Mouse (Mus musculus) embryonic facial prominence, embryonic 14.5 days (tissue): ENCODE data around the gene Cpne7. TPM values are rescaled to one million over a fixed set of nuclear protein-coding genes. Genes with fewer than 3 reads are reported as not detected.

Experiments used
- ATAC-seq: fragments of 200-750 bp; cut with Nextera tagmentation; 2 replicates; pipeline ENCODE4 v1.8.0; 2017; ENCODE audit warnings: low read depth, moderate number of reproducible peaks, moderate TSS enrichment
- DNase-seq: peaks from one replicate; pipeline ENCODE4 v3.0.0-alpha.2; 2015; ENCODE audit warnings: low spot score
- H3K27ac ChIP-seq: fragments of 300-500 bp; sonication (generic); replicated peaks from 2 replicates; pipeline ENCODE4 v1.5.1; 2014; ENCODE audit warnings: low read depth, mild to moderate bottlenecking, low read length, moderate library complexity
- H3K27me3 ChIP-seq: fragments of 300-500 bp; sonication (generic); replicated peaks from 2 replicates; pipeline ENCODE4 v1.6.1; 2014; ENCODE audit warnings: low read length; ENCODE audit not compliant: control insufficient read depth, insufficient read depth
- H3K36me3 ChIP-seq: fragments of 300-500 bp; sonication (generic); 2 replicates; pipeline ENCODE4 v1.6.1; 2014; ENCODE audit warnings: low read length, mixed read lengths; ENCODE audit not compliant: control insufficient read depth, insufficient read depth
- H3K4me1 ChIP-seq: fragments of 300-500 bp; sonication (generic); 2 replicates; pipeline ENCODE4 v1.6.1; 2014; ENCODE audit warnings: antibody characterized with exemption, low read length; ENCODE audit not compliant: control insufficient read depth, insufficient read depth
- H3K4me2 ChIP-seq: fragments of 300-500 bp; sonication (generic); 2 replicates; pipeline ENCODE4 v1.6.1; 2014; ENCODE audit warnings: low read depth, mild to moderate bottlenecking, low read length, moderate library complexity, mixed read lengths
- H3K4me3 ChIP-seq: fragments of 300-500 bp; sonication (generic); 2 replicates; pipeline ENCODE4 v1.5.1; 2014; ENCODE audit warnings: low read depth, mild to moderate bottlenecking, low read length
- H3K9ac ChIP-seq: fragments of 300-500 bp; sonication (generic); 2 replicates; pipeline ENCODE4 v1.6.1; 2014; ENCODE audit warnings: low read depth, mild to moderate bottlenecking, low read length, moderate library complexity, mixed read lengths
- H3K9me3 ChIP-seq: fragments of 300-500 bp; sonication (generic); 2 replicates; pipeline ENCODE4 v1.6.1; 2016; ENCODE audit warnings: low read length; ENCODE audit not compliant: control insufficient read depth
- WGBS: fragments of 180-500 bp; shearing (Covaris S2); extraction: QIAGEN DNeasy Blood & Tissue Kit; methylation state at CpG from one replicate; pipeline ENCODE4 v1.1.7; 2014; 5-methylcytosine and 5-hydroxymethylcytosine counted together
- polyA plus RNA-seq: library from polyadenylated mRNA; unstranded; fragments of >200 nt; fragmentation: Nextera tagmentation; extraction: Ambion mirVana; gene quantifications from 2 replicates; pipeline ENCODE4 v1.2.1, GENCODE M21; 2014

The Cpne7 gene
- polyA plus RNA-seq, 1 experiment from 2014 or later: 1.4 TPM

DNA sequence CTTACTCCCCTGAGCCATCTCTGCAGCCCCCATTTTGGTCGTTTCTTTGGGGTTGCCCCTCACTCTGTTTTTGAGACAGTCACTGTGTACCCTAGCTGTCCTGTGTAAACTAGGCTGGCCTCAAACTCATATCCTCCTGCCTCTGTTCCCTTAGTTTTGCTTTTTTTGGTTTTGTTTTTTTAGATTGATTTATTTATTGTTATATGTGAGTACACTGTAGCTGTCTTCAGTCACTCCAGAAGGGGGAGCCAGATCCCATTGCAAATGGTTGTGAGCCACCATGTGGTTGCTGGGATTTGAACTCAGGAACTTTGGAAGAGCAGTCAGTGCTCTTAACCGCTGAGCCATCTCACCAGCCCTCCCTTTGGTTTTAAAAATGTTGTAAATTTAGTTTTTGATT is 10.6 kb upstream of the Cpne7 start:
- Histone ChIP-seq H3K9ac (no peak overlapping the region), H3K27me3 (no peaks in the 10 kb centered on the region), H3K4me1 (peaks cover 8% of the 10 kb centered on the region; the same call in 1 of the 2 replicates), H3K4me2 (no peak overlapping the region), H3K27ac (no peak overlapping the region), H3K36me3 (peaks cover 30% of the 10 kb centered on the region), H3K9me3 (no peaks in the 10 kb centered on the region), H3K4me3 (no peak overlapping the region)
- ATAC-seq (no peak), DNase-seq (no peak)
- WGBS: 50% methylated on average over 2 of the region's 2 CpGs

DNA sequence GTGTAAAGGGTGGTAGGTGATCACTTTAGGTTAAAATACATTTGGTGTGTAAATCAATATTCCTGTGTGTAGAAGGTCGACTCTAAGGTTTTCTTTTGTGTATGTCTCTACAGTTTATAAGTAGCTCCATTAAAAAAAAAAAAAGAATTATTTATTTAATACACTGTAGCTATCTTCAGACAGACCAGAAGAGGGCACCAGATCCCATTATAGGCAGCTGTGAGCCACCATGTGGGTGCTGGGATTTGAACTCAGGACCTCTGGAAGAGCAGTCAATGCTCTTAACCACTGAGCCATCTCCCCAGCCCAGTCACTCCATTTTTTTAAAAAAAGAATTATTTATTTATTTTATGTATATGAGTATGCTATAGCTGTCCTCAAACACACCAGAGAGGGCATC is 9.2 kb upstream of the Cpne7 start:
- H3K9ac ChIP-seq: no peak overlapping the region
- WGBS: 74% methylated on average over 1 of the region's 1 CpGs

DNA sequence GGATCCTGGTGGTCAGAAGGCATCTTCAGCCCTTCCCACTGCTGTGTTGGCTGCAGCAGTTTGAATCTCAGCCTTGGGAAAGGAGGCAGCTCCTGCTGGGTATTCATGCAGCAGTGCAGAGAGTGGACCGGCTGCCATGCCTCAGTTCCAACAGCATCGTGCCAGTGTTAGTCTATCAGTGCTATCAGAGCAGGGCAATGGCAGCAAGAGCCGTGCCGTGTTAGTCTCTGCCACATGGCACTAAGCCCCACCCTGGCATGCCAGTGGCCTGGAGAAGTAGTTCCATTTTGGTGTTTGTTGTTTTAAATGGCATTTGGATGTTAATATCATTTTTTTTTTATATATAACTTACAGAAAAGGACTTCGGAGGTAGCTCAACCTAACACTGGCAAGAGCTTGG is 8.2 kb upstream of the Cpne7 start:
- no peak for ATAC-seq

More for the DNA sequence above, 9.2 kb upstream of the Cpne7 start:
- H3K27me3 ChIP-seq: no peaks in the 10 kb centered on the region
- H3K9me3 ChIP-seq: no peaks in the 10 kb centered on the region
- no peak overlapping the region for H3K27ac ChIP-seq
- H3K36me3 ChIP-seq: peaks cover 28% of the 10 kb centered on the region
- DNase-seq (no peak), ATAC-seq (no peak)
- no peak overlapping the region for H3K4me3 ChIP-seq
- H3K4me1 ChIP-seq: peaks cover 8% of the 10 kb centered on the region; the same call in 1 of the 2 replicates
- H3K4me2 ChIP-seq: no peak overlapping the region

DNA sequence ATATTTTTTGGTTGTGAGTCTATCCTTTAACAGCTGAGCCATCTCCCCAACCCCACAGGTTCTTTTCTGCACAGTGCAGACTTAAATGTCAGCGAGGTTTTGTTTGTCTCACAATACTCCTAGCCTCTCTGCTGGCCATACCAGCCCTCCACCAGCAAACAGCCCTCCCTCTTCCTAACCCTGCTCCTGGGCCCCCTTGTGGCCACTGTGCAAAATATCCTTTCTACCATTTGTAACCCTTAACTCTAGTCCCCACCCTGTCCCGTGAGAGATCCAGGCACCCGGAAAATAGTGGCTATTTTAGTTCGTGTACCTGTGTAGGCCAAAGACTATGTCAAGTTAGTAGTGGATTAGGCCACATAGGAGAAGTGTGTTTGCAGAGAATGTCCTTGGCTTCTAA is 6.5 kb upstream of the Cpne7 start:
- Histone ChIP-seq H3K4me2 (no peak overlapping the region), H3K9ac (no peak overlapping the region), H3K27me3 (peaks cover 2% of the 10 kb centered on the region), H3K9me3 (no peaks in the 10 kb centered on the region), H3K4me3 (no peak overlapping the region), H3K4me1 (no peaks in the 10 kb centered on the region), H3K36me3 (peaks cover 2% of the 10 kb centered on the region), H3K27ac (no peak overlapping the region)
- ATAC-seq: peak; percentile 69
- peak; percentile 51 for DNase-seq
- WGBS: 22% methylated on average over 4 of the region's 4 CpGs

More for the DNA sequence above, 8.2 kb upstream of the Cpne7 start:
- H3K4me2 ChIP-seq: no peak overlapping the region
- H3K9me3 ChIP-seq: no peaks in the 10 kb centered on the region
- no peak overlapping the region for H3K27ac ChIP-seq
- H3K4me3 ChIP-seq: no peak overlapping the region
- peaks cover 19% of the 10 kb centered on the region for H3K36me3 ChIP-seq
- 81% methylated on average over 5 of the region's 5 CpGs for WGBS
- no peaks in the 10 kb centered on the region for H3K27me3 ChIP-seq
- no peak for DNase-seq
- H3K4me1 ChIP-seq: peaks cover 1% of the 10 kb centered on the region; the same call in 1 of the 2 replicates
- no peak overlapping the region for H3K9ac ChIP-seq

DNA sequence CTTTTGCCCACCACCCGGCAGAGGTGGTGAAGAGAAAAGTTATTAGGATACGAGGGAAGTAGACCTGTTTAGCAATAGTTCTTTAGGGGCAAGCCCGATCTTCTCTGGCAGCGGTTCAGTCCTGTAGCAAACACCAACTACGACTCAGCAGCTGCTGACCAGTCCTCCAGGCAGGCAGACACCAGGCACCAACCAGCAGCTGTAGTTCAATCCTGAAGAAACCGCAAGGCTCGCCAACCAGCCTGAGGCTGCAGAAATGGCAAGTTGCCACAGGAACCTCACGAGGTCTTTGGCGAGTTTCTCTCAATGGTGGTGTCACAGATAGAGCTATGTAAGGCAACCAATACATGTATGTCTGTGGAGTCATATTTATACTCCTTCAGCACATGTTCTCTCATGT is 4.3 kb upstream of the Cpne7 start:
- peaks cover 11% of the 10 kb centered on the region; the same call in 1 of the 2 replicates for H3K4me1 ChIP-seq
- H3K27ac ChIP-seq: no peak overlapping the region
- ATAC-seq (no peak), DNase-seq (no peak)
- no peaks in the 10 kb centered on the region for H3K9me3 ChIP-seq
- H3K9ac ChIP-seq: no peak overlapping the region
- 76% methylated on average over 9 of the region's 9 CpGs for WGBS
- no peak overlapping the region for H3K4me2 ChIP-seq
- H3K36me3 ChIP-seq: no peaks in the 10 kb centered on the region
- H3K4me3 ChIP-seq: no peak overlapping the region
- peaks cover 24% of the 10 kb centered on the region for H3K27me3 ChIP-seq

DNA sequence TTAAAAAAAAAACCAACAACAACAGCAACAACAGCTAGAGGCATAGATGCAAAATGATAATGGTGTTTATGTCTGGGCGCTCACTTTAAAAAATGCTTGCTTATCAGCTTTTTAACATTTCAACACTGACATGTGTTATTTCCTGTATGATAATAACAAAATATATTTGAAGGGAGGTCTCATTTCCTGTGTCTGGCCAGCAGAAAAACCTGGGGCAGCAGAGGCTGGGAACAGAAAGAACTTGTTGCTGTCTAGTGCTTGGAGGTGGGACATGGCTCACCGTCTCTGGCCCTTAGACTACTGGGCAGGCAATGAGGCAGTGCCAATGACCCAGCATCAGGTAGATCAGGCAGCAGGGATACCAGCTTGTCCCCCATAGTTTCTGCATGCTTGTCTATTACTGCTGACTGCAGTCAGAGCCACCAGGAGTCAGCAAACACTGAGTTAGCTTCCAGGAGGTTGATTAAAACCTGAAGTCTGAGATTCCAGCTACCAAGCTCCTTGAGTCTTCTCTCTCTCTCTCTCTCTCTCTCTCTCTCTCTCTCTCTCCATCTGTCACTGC is 3.2 kb upstream of the Cpne7 start:
- ATAC-seq: no peak
- peak; percentile 64 for DNase-seq
- no peak overlapping the region for H3K9ac ChIP-seq
- no peaks in the 10 kb centered on the region for H3K36me3 ChIP-seq
- peaks cover 35% of the 10 kb centered on the region for H3K27me3 ChIP-seq
- H3K4me3 ChIP-seq: no peak overlapping the region
- H3K27ac ChIP-seq: no peak overlapping the region
- 59% methylated on average over 2 of the region's 2 CpGs for WGBS
- peaks cover 11% of the 10 kb centered on the region; the same call in 1 of the 2 replicates for H3K4me1 ChIP-seq
- no peak overlapping the region for H3K4me2 ChIP-seq
- H3K9me3 ChIP-seq: no peaks in the 10 kb centered on the region

DNA sequence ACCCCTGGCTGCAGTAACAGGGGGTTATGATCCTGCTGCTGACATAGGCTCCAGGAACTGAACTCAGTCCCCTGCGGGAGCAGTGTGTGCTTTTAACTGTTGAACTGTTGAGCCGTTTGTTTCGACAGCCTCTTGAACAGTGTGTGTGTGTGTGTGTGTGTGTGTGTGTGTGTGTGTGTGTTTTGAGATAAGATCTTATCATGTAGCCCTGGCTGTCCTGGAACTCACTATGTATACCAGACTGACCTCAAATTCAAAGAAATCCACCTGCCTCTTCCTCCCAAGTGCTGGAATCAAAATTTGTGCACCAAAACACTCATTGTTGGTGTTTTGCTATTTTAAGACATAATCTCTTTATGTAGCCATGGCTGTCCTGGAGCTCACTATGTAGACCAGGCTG is 2.5 kb upstream of the Cpne7 start:
- no peak for ATAC-seq
- Histone ChIP-seq H3K27me3 (peaks cover 42% of the 10 kb centered on the region), H3K27ac (no peak overlapping the region), H3K9ac (no peak overlapping the region), H3K4me2 (no peak overlapping the region), H3K36me3 (no peaks in the 10 kb centered on the region), H3K9me3 (no peaks in the 10 kb centered on the region), H3K4me3 (no peak overlapping the region), H3K4me1 (peaks cover 11% of the 10 kb centered on the region; the same call in 1 of the 2 replicates)
- WGBS: 48% methylated on average over 3 of the region's 3 CpGs
- no peak for DNase-seq

DNA sequence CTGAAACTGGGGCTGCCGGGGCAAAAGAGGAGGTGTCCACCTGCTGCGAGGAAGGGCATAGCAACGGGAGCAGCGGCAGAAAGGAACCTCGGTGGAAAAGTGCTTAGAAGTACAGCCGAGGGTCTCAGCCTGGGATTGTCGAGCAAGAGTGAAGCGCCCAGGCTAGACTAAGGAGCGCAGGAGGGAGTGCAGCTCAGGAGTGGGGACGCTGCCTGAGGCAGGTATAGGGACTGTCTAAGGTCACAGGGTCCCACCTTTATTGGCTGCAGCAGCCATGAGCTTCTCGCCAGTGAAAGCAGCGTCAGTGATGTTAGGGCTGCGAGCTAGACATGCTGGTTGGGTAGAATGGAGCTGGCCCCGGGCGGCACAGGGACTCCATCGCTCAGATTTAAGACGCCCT is 570 bp downstream of the Cpne7 start:
- Histone ChIP-seq H3K4me3 (peak overlapping the region; percentile 48), H3K4me1 (peaks cover 11% of the 10 kb centered on the region; the same call in 1 of the 2 replicates), H3K9me3 (no peaks in the 10 kb centered on the region), H3K27me3 (peaks cover 44% of the 10 kb centered on the region), H3K36me3 (no peaks in the 10 kb centered on the region), H3K4me2 (peak overlapping the region; percentile 91), H3K27ac (no peak overlapping the region), H3K9ac (peak overlapping the region; percentile 58; the same call in 1 of the 2 replicates)
- ATAC-seq (no peak), DNase-seq (no peak)
- 4% methylated on average over 13 of the region's 17 CpGs for WGBS

DNA sequence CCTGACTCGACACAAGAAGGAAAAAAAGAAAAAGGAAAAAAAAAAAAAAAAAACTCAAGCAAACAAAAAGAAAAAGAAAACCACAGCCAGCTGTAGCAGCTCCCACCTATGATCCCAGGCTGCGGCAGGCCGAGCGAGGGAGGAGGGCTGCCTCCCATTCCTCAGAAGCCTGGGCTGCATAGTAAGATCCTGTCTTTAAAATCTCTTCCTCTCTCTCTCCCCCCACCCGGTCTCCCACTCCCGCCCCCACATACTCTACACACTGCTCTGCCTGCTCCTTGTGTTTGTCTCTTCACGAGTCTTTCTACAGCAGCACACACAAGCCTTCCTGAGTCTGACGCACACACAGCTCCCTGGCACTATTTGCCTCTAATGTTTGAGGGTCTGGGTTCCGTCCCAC is 4.9 kb downstream of the Cpne7 start:
- Histone ChIP-seq H3K4me3 (no peak overlapping the region), H3K36me3 (no peaks in the 10 kb centered on the region), H3K27ac (no peak overlapping the region), H3K9ac (0 out of 2 replicates have a peak overlapping the region, but pooled peaks have one; percentile 14), H3K27me3 (peaks cover 31% of the 10 kb centered on the region), H3K4me2 (no peak overlapping the region), H3K9me3 (no peaks in the 10 kb centered on the region), H3K4me1 (peaks cover 18% of the 10 kb centered on the region)
- ATAC-seq (no peak), DNase-seq (no peak)
- WGBS: 53% methylated on average over 9 of the region's 9 CpGs
